Mouse (Mus musculus) megakaryocyte, adult 5-6 weeks (primary cell): ENCODE results near the gene G430095P16Rik. TPM values are rescaled to one million over a fixed set of nuclear protein-coding genes. Genes with fewer than 3 reads are reported as not detected.

ENCODE experiments used
- ATAC-seq: 2 replicates; pipeline ENCODE4 v1.8.0; 2016; ENCODE audit warnings: mild to moderate bottlenecking, inconsistent platforms; ENCODE audit not compliant: poor library complexity, severe bottlenecking
- total RNA-seq, 2 experiments: library from RNA; stranded (forward) in 1 of 2; stranded (reverse) in 1 of 2; fragments of 153-499, 151-499 nt in 1 of 2; fragments of 221-1000, 200-1000 nt in 1 of 2; gene quantifications; 2 replicates each; pipeline versions ENCODE4 v1.2.3 to v1.2.4; 2015 to 2017

Gene G430095P16Rik
- total RNA-seq, 2 experiments from 2014 or later: 25.5 to 40.4 TPM

DNA sequence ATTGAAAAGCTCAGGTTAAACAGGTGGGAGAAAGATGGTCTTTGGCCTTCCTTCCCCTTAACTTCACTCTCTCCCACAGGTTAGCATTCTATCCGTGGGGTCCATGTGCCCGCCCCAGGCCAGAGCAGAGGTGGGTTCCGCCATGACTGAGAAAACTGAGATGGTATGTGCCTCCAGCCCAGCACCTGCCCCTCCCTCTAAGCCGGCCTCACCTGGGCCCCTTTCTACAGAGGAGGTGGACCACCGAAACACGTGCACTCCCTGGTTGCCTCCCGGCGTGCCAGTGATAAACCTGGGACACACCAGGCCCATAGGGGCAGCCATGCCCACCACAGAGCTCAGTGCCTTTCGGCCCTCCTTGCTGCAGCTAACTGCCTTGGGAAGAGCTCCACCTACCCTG lies 20.2 kb upstream of the G430095P16Rik start:
- ATAC-seq: no peak

DNA sequence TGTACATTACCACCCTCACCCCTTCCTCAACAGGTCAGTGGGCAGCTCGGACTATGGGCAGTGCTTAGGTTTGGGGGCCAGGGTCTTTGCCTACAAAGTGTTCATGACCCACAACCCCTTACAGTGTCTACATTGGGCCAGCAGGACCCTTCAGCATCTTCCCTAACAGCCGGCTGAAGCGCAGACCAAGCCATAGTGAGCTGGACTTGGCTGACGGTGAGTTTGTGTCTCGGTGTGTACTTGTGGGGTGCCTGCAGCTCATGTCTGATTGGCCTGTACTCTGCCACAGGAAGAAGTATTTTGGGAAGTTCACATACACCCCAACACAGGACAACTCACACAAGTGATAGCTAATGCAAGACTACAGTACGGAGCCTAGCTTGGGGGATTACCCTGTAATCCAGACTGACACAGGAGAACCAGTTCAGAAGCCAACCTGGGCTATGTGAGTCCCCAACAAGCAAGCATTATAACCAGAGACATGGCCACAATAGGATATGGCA lies 19.8 kb upstream of the G430095P16Rik start:
- ATAC-seq: no peak

DNA sequence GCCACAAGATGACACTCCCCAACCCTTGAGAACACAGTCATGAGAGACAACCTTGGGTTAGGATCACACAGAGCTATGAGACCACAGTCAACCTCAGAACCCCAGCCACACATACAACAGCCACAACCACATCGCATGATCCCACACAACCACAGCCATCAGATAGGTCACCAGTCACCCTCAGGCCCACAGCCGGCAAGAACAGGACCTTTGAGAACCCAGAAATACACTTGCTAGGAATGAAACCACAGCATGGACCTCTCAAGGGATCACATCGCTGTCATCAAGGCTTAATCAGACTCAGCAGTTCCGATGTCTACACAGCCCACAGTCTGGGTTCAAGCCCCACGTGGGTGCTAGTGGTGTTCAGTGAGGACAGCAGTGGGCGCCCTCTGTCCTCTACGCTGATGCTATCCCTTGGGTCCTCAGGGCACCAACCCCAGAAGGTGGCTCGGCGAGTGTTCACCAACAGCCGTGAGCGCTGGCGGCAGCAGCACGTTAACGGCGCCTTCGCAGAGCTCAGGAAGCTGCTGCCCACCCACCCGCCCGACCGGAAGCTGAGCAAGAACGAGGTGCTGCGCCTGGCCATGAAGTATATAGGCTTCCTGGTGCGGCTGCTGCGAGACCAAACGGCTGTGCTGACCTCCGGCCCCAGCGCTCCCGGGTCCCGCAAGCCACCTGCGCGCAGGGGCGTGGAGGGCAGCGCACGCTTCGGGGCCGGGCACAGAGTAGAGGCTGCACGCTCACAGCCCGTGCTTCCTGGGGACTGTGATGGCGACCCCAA lies 19.1 kb upstream of the G430095P16Rik start:
- no peak for ATAC-seq

DNA sequence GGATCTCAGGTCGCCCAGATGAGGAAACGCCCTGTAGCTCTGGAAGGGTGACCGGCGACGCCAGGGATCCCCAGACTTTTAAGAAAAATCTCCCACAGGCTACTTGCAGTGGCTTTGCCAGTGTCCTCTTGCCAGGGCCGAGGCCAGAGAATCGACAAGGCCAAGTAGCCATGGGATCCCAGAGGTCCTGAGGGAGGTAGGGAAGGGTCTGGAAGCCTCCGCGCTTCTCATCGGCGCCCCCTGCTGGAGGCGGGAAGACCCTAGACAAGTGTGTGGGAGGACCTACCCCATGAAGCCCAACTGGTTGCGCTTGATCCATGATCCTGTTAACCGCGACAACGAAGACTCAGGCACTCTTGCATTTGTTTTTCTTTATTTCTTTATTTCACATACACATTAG lies 18.5 kb upstream of the G430095P16Rik start:
- no peak for ATAC-seq

- ATAC-seq: no peak
Measured at GRCm38 (mm10) chr8:84704867-84705831, 17.7 kb upstream of the G430095P16Rik start.

DNA sequence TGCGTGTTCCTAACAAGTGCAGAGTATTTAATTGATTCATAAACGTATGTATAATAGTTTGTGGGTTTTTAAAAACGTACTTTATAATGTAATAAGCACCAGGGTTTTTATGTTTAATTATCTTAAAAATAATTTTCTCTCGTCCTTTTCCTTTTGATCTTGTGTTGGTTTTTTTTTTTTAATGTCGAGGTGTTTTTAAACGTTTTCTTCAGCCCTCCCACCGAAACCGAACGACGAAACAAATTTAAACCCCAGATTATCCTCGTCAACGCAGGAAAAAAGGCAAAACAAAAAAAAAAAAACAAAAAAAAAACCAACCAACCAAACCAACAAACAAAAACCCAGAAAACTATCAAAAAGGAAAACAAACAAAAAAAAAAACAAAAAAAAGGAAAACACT lies 16.8 kb upstream of the G430095P16Rik start:
- ATAC-seq: no peak

GRCm38 (mm10) chr8:84706610-84707266 lies 16.1 kb upstream of the G430095P16Rik start:
- ATAC-seq: peak; percentile 30

DNA sequence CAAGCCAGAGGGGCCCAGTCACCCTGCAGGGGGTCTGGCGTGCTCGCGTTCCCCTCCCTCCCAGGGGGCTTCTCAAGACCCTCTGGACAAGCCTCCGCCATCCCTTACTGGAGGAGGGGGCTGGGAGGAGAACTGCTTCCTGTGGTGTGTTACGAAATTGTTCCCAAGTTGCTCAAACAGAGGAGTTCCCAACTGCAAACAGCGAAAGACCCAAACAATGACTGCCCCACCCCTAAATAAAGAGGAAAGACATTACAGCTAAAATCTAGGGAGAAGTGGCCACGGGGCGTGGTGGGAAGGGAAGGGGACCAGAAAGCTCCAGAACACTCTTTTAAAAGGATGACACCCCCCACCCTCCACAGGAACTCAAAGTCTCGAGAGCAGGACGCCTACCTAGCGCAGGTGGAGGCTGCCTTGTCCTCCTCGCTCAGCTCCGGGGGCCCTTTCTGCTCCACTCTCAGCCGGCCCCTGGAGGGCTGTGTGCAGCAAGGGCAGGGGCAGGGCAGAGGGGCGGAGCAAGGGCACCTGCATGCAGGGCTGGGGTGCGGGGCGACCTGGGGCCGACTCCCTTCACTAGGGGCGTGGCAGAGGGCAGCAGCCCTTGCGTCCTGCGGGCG lies 15.4 kb upstream of the G430095P16Rik start:
- ATAC-seq: peak; percentile 56

GRCm38 (mm10) chr8:84708071-84708541 lies 14.7 kb upstream of the G430095P16Rik start:
- ATAC-seq: no peak

DNA sequence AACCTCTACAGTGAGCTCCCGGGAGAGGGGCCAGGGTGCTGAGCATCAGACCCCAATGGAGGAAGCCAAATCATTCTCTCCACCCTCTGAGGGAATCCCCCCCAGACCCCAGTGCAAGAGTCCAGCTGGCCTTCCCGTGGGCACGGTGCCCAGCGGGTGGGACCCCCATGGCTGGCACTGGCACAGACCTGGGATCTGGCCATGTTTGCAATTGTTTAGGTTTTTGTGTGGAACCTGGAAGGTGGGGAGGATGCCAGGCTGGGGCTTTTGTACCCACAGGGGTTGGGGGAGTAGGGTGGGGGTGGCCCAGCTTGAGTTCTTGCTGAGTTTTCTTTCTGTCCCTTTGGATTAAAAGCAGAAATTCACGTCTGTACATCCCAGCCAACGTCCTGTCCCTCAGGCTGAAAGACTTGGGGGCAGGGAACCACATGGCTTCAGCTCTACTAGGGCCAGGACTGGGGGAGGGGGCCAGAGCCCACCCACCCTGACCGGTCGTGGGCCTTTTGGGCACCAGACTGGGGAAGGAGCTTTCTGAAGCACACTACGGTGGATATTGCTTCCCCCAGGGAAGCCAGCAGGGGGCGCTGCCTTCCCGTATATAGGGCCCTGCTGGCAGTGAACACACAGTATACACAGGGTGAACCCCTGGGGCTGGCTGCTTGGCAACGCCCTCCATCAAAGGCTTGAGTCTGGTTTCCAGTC lies 13.9 kb upstream of the G430095P16Rik start:
- ATAC-seq: peak; percentile 57

DNA sequence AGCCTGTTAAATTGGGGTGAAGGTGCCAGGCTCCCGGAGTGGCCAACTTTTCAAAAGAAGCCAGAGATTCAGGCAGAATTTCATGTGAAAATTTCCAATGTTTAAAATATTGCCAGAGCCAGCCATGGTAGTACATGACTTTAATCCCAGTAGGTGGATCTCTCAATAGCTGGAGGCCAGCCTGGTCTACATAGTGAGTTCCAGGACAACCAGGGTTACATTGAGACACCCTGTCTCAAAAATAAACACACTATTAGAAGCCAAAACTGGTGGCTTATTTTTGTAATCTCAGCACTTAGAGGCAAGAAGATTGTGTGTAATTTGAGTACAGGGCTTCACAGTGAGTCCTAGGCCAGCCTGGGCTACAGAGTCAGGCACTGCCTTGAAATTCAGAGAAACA lies 12.9 kb upstream of the G430095P16Rik start:
- no peak for ATAC-seq

DNA sequence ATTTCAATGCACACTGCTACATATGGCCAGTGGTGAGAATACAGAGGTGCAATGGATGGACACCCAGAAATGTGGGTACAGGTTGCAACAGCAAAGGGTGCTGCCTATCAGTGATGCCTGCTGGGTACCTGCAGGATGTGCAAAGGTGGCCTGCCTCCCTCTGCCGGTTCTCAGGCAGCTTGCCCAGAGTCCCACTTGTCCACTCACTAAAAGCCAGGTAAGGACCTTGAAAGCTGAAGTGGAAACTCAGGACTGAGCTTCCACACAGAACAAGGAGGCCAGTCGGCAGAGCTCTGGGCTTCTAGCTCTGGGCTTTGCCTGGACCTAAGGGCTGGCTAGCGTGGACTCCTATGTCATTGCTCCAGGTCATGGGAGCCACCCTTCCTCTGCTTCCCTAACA lies 11.5 kb upstream of the G430095P16Rik start:
- ATAC-seq: no peak

GRCm38 (mm10) chr8:84711933-84712758 lies 10.7 kb upstream of the G430095P16Rik start:
- ATAC-seq: no peak

- no peak for ATAC-seq
Measured at GRCm38 (mm10) chr8:84712759-84713120, 10.1 kb upstream of the G430095P16Rik start.

DNA sequence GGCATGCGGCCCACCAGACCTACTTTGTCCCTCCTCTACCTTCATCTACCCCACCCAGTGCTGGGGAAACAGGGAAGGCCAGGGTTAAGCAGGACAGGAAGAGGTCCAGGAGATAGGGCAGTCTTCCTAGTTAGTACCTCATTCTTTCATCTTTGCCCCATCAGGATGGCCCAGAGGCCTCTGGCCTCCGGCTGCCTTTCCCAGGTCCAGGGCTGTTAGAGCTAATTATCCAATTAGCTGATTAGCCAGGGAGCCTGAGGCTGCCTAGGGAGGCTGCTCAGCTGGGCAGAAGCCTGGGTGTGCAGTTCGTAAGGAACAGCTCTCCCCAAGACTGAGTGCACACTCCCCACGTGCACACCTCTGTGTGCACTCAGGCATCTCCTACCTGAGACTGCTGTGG lies 9.4 kb upstream of the G430095P16Rik start:
- no peak for ATAC-seq

- ATAC-seq: no peak
Measured at GRCm38 (mm10) chr8:84714161-84714560, 8.6 kb upstream of the G430095P16Rik start.

DNA sequence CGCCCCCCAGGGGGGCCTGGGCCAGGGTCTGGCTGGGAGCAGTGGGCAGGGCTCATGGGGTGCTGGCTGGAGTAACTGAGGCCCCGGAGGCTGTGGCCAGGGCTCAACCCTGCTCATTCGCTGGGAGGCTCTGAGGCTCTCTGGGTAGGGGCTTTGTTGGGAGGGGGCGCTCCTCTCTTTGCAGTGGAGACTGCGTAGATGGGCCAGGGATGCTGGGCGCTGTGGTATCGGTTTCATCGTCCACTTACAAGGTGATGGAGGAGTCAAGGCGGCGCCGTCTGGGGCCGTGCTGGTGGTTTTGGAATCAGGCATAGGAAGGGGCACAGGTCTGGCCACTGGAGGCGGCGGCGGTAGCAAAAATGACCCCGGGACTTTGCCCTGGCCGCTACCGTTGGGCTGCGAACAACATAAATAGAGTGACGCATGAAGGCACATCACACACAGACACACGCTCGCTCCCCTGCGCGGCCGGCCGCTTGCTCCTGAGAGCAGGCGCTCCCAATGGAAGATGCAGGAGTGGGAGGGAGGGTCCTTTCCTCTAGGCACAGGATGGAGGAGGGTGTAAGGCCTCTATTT lies 6.8 kb upstream of the G430095P16Rik start:
- ATAC-seq: no peak

DNA sequence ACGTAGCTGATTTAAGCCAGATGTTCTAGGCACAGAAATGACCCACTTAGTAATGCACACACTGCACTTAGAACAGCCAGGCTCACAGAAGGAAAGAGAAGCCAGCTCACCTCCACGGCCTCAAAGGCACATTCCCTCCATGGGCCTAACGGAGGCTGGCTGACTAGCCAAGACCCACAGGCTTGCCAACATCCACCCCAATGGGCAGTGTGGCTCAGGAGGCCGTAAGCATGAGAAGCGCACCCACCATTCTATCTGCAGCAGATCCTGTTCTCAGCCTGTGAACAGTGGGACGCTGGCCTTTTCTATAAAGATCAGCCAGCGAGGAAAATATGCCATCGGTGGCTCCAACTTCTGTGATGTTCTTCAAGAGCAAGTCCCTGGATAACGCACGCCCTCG lies 6.0 kb upstream of the G430095P16Rik start:
- no peak for ATAC-seq

DNA sequence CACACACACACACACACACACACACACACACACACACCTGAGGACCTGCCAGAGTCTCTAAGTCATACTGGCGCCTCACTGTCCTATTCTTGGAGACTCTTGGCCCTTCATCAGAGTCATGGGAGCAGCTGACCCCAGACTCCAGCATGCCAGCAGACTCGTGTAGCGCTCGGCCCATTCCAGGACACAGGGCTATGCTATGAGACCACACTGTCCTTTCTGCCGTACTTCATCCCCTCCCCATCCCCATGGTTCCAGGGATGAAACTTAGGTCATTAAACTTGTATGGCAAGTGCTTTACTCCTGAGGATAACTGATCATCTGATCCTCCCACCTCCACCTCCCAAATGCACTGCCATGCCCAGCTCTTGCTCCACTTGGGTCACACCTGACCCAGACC lies 4.3 kb upstream of the G430095P16Rik start:
- ATAC-seq: no peak
